Comparison of ENCODE assay signal across 27 mouse cellular contexts in genomic region chr5:41578051-41578450, GRCm38 (mm10).
DNase-seq lines count a peak whose midpoint lies in the region; ATAC-seq and TF ChIP-seq lines count a peak whose summit lies in the region.
"Had no signal": no experiment of that assay in that cellular context is flagged by ENCODE, and none has a peak within 500 bp of the region (broad histone marks: within the 10 kb centered on the region; RNA-seq: fewer than 3 reads in every experiment).

No protein-coding gene starts in this region.

- no peaks in the 10 kb centered on the region for H3K4me1 ChIP-seq in forebrain, embryonic 14.5 days (ENCODE audit: control insufficient read depth, insufficient read depth, low read length)
- H3K4me1 ChIP-seq in forebrain, embryonic 12.5 days, result no peaks in the 10 kb centered on the region
- no peaks in the 10 kb centered on the region for H3K4me1 ChIP-seq in midbrain, postnatal 0 days (ENCODE audit: insufficient read depth, low read length)
- H3K4me1 ChIP-seq in midbrain, embryonic 13.5 days (replicated peaks), result no peaks in the 10 kb centered on the region
- H3K4me1 ChIP-seq: embryonic facial prominence, embryonic 12.5 days; embryonic facial prominence, embryonic 15.5 days; heart, embryonic 12.5 days; heart, embryonic 15.5 days; hindbrain, embryonic 12.5 days; hindbrain, embryonic 15.5 days; intestine, embryonic 15.5 days had no signal

- H3K27me3 ChIP-seq in forebrain, embryonic 14.5 days (replicated peaks; ENCODE audit: control insufficient read depth, insufficient read depth, low read length), result no peaks in the 10 kb centered on the region
- no peaks in the 10 kb centered on the region for H3K27me3 ChIP-seq in forebrain, embryonic 12.5 days
- no peaks in the 10 kb centered on the region for H3K27me3 ChIP-seq in midbrain, postnatal 0 days (ENCODE audit: insufficient read depth, low read length)
- H3K27me3 ChIP-seq in midbrain, embryonic 13.5 days, result no peaks in the 10 kb centered on the region
- H3K27me3 ChIP-seq: CH12.LX; embryonic facial prominence, embryonic 12.5 days; embryonic facial prominence, embryonic 15.5 days; heart, embryonic 12.5 days; heart, embryonic 15.5 days; hindbrain, embryonic 12.5 days; hindbrain, embryonic 15.5 days; intestine, embryonic 15.5 days had no signal

- H3K36me3 ChIP-seq in forebrain, embryonic 14.5 days (ENCODE audit: control insufficient read depth, insufficient read depth, low read length), result no peaks in the 10 kb centered on the region
- H3K36me3 ChIP-seq in forebrain, embryonic 12.5 days (replicated peaks), result no peaks in the 10 kb centered on the region
- H3K36me3 ChIP-seq in midbrain, postnatal 0 days (ENCODE audit: insufficient read depth, low read length), result no peaks in the 10 kb centered on the region
- no peaks in the 10 kb centered on the region for H3K36me3 ChIP-seq in midbrain, embryonic 13.5 days
- H3K36me3 ChIP-seq: embryonic facial prominence, embryonic 12.5 days; embryonic facial prominence, embryonic 15.5 days; G1E; heart, embryonic 12.5 days; heart, embryonic 15.5 days; hindbrain, embryonic 12.5 days; hindbrain, embryonic 15.5 days; intestine, embryonic 15.5 days had no signal

- DNase-seq in cerebellum, postnatal 14 days, result peak; percentile 14 to 53
- DNase-seq in cerebellum, adult 8-10 months, result no peak
- peak; percentile 45 for DNase-seq in forebrain, embryonic 14.5 days (ENCODE audit: low spot score)
- DNase-seq in midbrain, postnatal 0 days (ENCODE audit: low spot score), result peak; percentile 51
- DNase-seq: adrenal gland, postnatal 10 days; adrenal gland, postnatal 36 days; B cell, adult 2 months; cerebellum, adult 18-20 months; cerebellum, adult 9-11 months; gastrocnemius, postnatal 25 days; heart, adult 18-20 months; heart, postnatal 10 days; heart, postnatal 36 days; kidney, adult 11 months; kidney, adult 8-10 months had no signal

- no peak overlapping the region for H3K27ac ChIP-seq in forebrain, embryonic 14.5 days (ENCODE audit: low read depth, low read length)
- no peak overlapping the region for H3K27ac ChIP-seq in forebrain, embryonic 12.5 days
- H3K27ac ChIP-seq in midbrain, postnatal 0 days (ENCODE audit: low read depth, low read length), result no peak overlapping the region
- H3K27ac ChIP-seq in midbrain, embryonic 13.5 days, result no peak overlapping the region
- H3K27ac ChIP-seq: embryonic facial prominence, embryonic 12.5 days; embryonic facial prominence, embryonic 15.5 days; heart, embryonic 15.5 days; hindbrain, embryonic 12.5 days; hindbrain, embryonic 15.5 days; intestine, embryonic 15.5 days had no signal

- TF ChIP-seq CTCF in midbrain, postnatal 0 days (IDR thresholded peaks at IDR 0.05), result no peak

- no peaks in the 10 kb centered on the region for H3K9me3 ChIP-seq in forebrain, embryonic 14.5 days (replicated peaks; ENCODE audit: control insufficient read depth, low read length)
- H3K9me3 ChIP-seq in forebrain, embryonic 12.5 days, result no peaks in the 10 kb centered on the region
- H3K9me3 ChIP-seq in midbrain, postnatal 0 days (ENCODE audit: low read length), result no peaks in the 10 kb centered on the region
- no peaks in the 10 kb centered on the region for H3K9me3 ChIP-seq in midbrain, embryonic 13.5 days
- H3K9me3 ChIP-seq: embryonic facial prominence, embryonic 12.5 days; embryonic facial prominence, embryonic 15.5 days; G1E; heart, embryonic 15.5 days; hindbrain, embryonic 12.5 days; hindbrain, embryonic 15.5 days; intestine, embryonic 15.5 days had no signal

- H3K4me3 ChIP-seq in forebrain, embryonic 14.5 days (ENCODE audit: low read depth, low read length), result no peak overlapping the region
- H3K4me3 ChIP-seq in forebrain, embryonic 12.5 days (replicated peaks), result no peak overlapping the region
- no peak overlapping the region for H3K4me3 ChIP-seq in midbrain, postnatal 0 days (ENCODE audit: low read depth, low read length)
- no peak overlapping the region for H3K4me3 ChIP-seq in midbrain, embryonic 13.5 days (replicated peaks)
- H3K4me3 ChIP-seq: embryonic facial prominence, embryonic 12.5 days; embryonic facial prominence, embryonic 15.5 days; heart, embryonic 12.5 days; heart, embryonic 15.5 days; hindbrain, embryonic 12.5 days; hindbrain, embryonic 15.5 days; intestine, embryonic 15.5 days had no signal

- ATAC-seq in forebrain, embryonic 14.5 days, result peak; percentile 57; the same call in 1 of the 2 replicates
- no peak for ATAC-seq in forebrain, embryonic 12.5 days (ENCODE audit: low FRiP score)
- ATAC-seq in midbrain, postnatal 0 days (ENCODE audit: low FRiP score), result no peak
- ATAC-seq in midbrain, embryonic 13.5 days, result no peak
- ATAC-seq: intestine, embryonic 15.5 days; Patski had no signal

- H3K4me2 ChIP-seq in forebrain, embryonic 14.5 days (ENCODE audit: low read length), result no peak overlapping the region
- no peak overlapping the region for H3K4me2 ChIP-seq in forebrain, embryonic 12.5 days
- H3K4me2 ChIP-seq in midbrain, postnatal 0 days (ENCODE audit: low read depth, low read length, poor library complexity, severe bottlenecking), result no peak overlapping the region
- no peak overlapping the region for H3K4me2 ChIP-seq in midbrain, embryonic 13.5 days (replicated peaks)
- H3K4me2 ChIP-seq: embryonic facial prominence, embryonic 12.5 days; embryonic facial prominence, embryonic 15.5 days; heart, embryonic 12.5 days; heart, embryonic 15.5 days; hindbrain, embryonic 12.5 days; hindbrain, embryonic 15.5 days; intestine, embryonic 15.5 days had no signal

- 51% methylated on average over 2 of the region's 2 CpGs for WGBS in forebrain, embryonic 14.5 days
- WGBS in forebrain, embryonic 12.5 days, result 80% methylated on average over 2 of the region's 2 CpGs
- 87% methylated on average over 2 of the region's 2 CpGs for WGBS in midbrain, postnatal 0 days
- 83% methylated on average over 2 of the region's 2 CpGs for WGBS in midbrain, embryonic 13.5 days

- no peak overlapping the region for H3K9ac ChIP-seq in forebrain, embryonic 14.5 days (ENCODE audit: low read length)
- H3K9ac ChIP-seq in forebrain, embryonic 12.5 days, result no peak overlapping the region
- no peak overlapping the region for H3K9ac ChIP-seq in midbrain, postnatal 0 days (replicated peaks; ENCODE audit: low read length, poor library complexity, severe bottlenecking)
- no peak overlapping the region for H3K9ac ChIP-seq in midbrain, embryonic 13.5 days (replicated peaks)
- H3K9ac ChIP-seq: embryonic facial prominence, embryonic 12.5 days; embryonic facial prominence, embryonic 15.5 days; heart, embryonic 12.5 days; heart, embryonic 15.5 days; hindbrain, embryonic 12.5 days; hindbrain, embryonic 15.5 days; intestine, embryonic 15.5 days had no signal
